Mouse (Mus musculus): ENCODE measurements at regions not wholly inside any gene's neighbourhood (a gene's known extent, or its start where the extent isn't known, plus 50 kb on each side); places are given as distances from the start of the nearest gene placed in this dataset.

GRCm38 (mm10) chr10:111741301-111741945 lies 231.0 kb upstream of the Krr1 start:
- TF ChIP-seq POLR2A (IDR thresholded peaks at IDR 0.05; ENCODE audit: low read depth, low read length) = no peak
- TF ChIP-seq CTCF (IDR thresholded peaks at IDR 0.05; ENCODE audit: extremely low read depth, insufficient read length, insufficient replicate concordance, low read depth, low read length) = no peak

All from small intestine, adult 2 months (tissue).